Mouse (Mus musculus) thymus, postnatal 0 days (tissue): ENCODE results near the gene Ptma. TPM values are rescaled to one million over a fixed set of nuclear protein-coding genes. Genes with fewer than 3 reads are reported as not detected.
"Not testable (repeated sequence)": the region's sequence is repeated elsewhere in the genome, so short reads cannot be mapped to it uniquely, and the experiment has no call there.

Experiments
- DNase-seq: peaks from one replicate; pipeline ENCODE4 v3.0.0-alpha.2; 2015; ENCODE audit warnings: low spot score
- polyA plus RNA-seq: library from polyadenylated mRNA; unstranded; fragments of >200 nt; fragmentation: Nextera tagmentation; extraction: Ambion mirVana; gene quantifications from 2 replicates; pipeline ENCODE4 v1.2.1, GENCODE M21; 2015

Gene Ptma
- polyA plus RNA-seq, 1 experiment from 2014 or later: 4,477 TPM

DNA sequence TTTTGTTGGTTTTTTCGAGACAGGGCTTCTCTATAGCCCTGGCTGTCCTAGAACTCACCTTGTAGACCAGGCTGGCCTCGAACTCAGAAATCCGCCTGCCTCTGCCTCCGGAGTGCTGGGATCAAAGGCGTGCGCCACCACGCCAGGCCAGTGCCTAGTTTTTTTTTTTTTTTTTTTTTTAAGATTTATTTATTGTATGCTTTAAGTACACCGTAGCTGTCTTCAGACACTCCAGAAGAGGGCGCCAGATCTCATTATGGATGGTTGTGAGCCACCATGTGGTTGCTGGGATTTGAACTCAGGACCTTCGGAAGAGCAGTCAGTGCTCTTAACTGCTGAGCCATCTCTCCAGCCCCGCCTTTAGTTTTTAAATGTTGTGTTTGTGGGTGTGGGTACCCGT is 13.1 kb downstream of the Ptma start:
- not testable (repeated sequence) for DNase-seq

- DNase-seq: no peak
These were observed 16.1 kb downstream of the Ptma start for GRCm38 (mm10) chr1:86542584-86542983.

DNA sequence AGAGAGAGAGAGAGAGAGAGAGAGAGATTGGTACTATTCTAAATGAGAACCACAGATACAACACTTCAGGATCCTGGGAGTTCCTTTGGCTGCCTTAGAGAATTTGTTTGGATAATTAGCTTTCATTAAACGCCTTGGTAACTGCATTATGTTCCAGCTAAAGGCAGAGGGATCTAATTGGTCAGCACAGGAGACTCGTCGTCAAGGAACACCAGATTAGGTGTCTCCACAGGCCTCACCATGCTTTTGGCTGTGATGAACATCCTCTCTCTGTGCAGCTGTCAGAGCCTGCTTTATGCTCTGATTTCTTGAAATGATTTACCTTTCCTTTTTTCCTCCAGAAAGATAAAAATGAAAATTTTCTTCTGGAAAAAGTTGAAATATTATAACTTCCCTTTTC is 20.3 kb downstream of the Ptma start:
- DNase-seq: no peak

- no peak for DNase-seq
These were observed 24.8 kb downstream of the Ptma start for GRCm38 (mm10) chr1:86551299-86551698.

DNA sequence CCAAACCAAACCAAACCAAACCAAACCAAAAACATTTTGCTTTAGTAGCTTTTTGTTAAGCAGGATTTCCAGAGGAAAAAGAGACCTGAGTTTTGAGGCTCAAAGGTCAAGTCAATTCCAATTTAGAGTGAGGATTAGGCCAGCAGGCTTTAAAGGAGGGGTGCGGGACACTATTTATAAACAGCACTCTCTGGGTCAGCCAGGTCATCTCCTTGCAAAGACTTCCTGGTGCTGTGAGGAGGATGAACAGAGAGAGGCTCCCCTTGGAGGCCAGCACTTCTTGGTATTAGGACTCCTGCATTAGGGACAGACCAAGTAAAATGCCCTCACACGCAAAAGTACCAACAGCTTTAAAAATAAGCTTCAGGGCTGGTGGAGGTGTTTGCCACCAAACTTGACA is 25.4 kb downstream of the Ptma start:
- no peak for DNase-seq

DNA sequence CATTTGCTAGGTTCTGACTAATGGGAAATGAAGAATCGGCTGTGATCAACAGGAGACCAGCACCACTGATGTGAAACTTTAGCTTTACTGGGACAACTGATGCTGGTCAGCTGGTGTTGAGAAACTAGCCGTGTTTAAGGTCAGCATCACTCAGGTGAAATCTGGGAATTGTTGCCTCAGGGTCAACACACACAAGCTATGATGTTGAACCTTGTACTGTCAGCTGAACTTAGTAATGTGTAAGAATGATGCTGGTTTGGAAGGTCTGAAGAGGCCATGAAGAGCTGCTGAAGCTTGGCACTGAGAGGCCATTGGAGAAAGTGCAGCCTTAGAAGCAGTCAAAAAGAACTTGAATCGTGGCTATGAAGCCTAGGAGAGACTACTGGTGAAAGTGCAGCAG is 29.1 kb downstream of the Ptma start:
- DNase-seq: no peak

DNA sequence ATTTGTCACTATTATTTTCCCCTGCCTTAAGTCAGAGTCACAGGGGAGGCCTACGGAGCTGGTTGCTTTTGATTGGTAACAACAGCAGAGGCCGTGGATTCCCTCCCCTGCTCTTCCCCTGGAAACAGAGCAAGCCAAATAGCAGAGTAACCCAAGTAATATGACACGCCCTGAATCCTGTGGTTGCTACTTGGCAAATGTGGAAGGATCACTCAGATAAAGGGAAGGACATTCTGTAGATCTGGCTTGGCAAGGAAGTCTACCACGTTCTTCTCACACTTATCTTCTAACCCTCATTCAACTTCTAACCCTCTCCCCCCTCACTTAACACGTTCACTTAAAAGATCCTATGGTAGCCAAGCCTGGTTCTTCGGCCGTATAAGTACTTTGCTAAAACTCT is 31.3 kb downstream of the Ptma start:
- DNase-seq: no peak

GRCm38 (mm10) chr1:86559232-86559631 is 32.7 kb downstream of the Ptma start:
- DNase-seq: no peak

DNA sequence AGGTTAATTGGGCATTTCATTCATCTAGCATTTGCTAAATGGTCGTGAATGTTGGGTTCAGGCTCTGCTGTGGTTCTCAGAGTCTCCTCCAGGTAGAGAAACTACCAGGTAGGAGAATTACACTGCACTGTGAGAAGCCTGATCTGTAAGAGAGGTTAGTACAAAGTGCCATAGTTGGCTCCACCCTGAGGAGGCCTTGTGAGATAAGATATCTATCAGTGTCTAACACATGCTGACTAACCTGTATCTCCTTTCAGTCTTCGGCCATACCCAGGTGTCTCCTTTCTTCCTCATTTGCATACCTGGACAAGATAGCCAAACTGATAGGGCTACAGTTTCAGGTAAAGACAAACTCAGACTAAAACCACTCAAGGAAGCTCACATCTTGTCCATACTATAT is 36.1 kb downstream of the Ptma start:
- DNase-seq: no peak

DNA sequence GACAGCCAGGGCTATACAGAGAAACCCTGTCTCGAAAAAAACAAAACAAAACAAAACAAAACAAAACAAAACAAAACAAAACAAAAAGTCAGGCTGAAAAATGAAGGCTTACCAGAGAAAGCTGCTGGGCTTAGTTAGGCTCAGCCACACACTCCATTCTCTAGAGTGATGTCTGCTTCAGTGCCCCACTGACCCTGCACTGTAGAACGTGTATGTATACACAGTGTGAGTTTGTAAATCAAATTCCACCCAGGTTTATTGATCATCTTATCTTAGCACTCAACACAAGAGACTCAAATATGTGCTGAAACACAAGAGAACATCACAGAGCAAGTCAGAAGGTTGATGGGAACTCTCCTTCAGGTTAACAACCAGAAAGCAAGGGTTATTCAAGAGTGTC is 41.9 kb downstream of the Ptma start:
- no peak for DNase-seq

DNA sequence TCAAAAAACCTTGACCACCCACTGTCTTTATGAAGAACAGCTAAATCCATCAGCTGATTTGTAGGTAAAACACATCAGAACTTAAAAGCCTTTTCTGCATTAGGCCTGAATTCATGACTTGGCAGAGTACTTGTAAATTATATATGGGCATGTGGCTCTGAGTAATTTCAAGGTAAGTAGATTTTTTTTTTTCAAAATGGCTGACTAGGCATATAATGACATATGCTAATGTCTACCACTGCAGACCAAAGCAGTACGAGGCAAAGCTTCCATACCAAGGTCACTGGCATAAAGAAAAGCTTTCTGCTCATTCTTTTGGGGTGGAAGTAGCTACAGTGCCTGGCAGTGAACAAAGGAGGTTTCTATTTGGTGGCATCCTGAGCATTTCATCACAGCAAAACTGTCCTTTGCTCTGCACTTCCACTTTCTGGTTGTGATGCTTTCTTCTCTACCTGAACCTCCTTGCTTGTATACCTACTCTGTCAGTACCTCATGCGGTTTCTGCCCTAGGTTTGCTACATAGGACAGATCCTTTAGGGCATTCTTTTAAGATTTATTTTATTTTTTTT is 42.9 kb downstream of the Ptma start:
- no peak for DNase-seq

DNA sequence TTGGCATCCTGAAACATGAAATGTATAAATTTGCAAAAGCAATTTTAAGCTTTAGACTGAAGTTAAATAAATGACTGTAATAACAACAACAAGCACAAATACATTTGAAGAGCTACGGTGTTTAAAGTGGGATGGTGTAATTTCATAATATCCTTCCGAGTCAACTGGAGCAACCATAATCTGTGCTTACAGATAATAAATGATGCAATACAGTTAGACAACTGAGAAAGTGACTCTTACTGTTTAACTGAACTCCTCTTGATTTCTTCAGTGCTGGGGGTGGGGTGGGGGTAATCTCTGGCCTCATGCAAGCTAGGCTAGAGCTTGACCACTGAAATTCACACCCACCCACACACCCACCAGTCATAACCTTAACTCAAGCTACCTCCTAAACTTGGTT is 44.9 kb downstream of the Ptma start:
- no peak for DNase-seq

DNA sequence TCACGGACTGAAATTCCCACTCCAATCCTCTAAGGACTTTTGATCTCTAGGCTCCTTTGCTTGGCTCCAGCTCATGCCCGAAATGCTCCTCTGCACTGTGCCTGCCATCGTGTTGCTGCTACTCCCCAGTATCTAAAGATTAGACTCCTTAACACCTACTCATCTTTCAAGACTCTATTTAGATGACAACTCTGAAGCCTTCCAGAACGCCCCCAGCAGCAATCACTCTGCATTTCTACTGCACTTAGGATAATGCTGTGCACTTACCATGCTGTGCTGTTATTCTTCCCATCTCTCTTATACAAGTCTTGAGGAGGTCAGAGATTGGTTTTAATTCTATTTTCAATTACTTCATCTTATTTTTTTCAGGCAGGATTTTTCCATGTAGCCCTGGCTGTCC is 45.4 kb downstream of the Ptma start:
- no peak for DNase-seq

Other genes with a start within 250 kb of the Ptma start
- 0.66 and 0.98 TPM in 2 replicates for gene B3gnt7, start 223.9 kb upstream of the Ptma start, polyA plus RNA-seq
- gene Ncl, start 167.3 kb upstream of the Ptma start, polyA plus RNA-seq: 458 and 464 TPM in 2 replicates
- gene Nmur1, start 100.5 kb upstream of the Ptma start, polyA plus RNA-seq: 0.17 TPM in 1 of 2 replicates, not detected in the other
- gene Tex44, start 100.4 kb upstream of the Ptma start, polyA plus RNA-seq: 0.08 TPM in 1 of 2 replicates, not detected in the other
- 52.2 and 55.4 TPM in 2 replicates for gene Pde6d, start 55.9 kb downstream of the Ptma start, polyA plus RNA-seq
- 35.2 and 36.5 TPM in 2 replicates for gene Cops7b, start 56.2 kb downstream of the Ptma start, polyA plus RNA-seq
- gene Nppc, start 143.8 kb downstream of the Ptma start, polyA plus RNA-seq: 0.93 and 1.1 TPM in 2 replicates
- gene Dis3l2, start 177.1 kb downstream of the Ptma start, polyA plus RNA-seq: 21.5 and 23.5 TPM in 2 replicates